Mouse (Mus musculus) erythroid progenitor cell, adult 5-6 weeks (primary cell): ENCODE measurements around the gene Xpo4. TPM values are rescaled to one million over a fixed set of nuclear protein-coding genes. Genes with fewer than 3 reads are reported as not detected.

ENCODE experiments used
- ATAC-seq: replicated peaks from 2 replicates; pipeline ENCODE4 v1.8.0; 2016; ENCODE audit warnings: moderate number of reproducible peaks, mild to moderate bottlenecking, moderate TSS enrichment, inconsistent platforms; ENCODE audit not compliant: poor library complexity, low FRiP score, severe bottlenecking
- total RNA-seq, 2 experiments: library from RNA; stranded (forward) in 1 of 2; stranded (reverse) in 1 of 2; fragments of 150-400 nt in 1 of 2; fragments of 186-747, 209-891 nt in 1 of 2; gene quantifications; 2 replicates each; pipeline versions ENCODE4 v1.2.3 to v1.2.4; 2015 to 2017; ENCODE audit warnings: low replicate concordance in 2 of 2

Xpo4 gene
- total RNA-seq, 2 experiments from 2014 or later, result 20.5 to 39.3 TPM

DNA sequence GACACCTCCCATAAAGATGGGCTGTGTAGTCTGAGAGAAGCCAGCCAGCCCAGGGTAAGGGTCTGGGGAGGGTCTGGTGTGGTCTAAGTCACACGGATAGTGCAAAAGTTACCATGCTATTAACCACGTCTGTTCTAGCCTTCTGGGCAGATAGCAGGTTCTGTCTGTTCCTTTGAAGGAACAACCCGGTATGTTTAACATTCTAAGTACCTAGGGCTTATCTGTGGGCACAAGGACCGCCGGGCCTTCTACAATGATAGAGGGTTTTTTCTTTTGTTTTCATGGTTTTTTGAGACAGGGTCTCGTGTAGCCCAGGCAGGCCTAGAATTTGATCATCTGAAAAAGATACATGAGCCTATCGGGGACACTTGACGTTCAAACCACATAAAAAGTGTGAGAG is 119.1 kb downstream of the Xpo4 start:
- no peak for ATAC-seq

DNA sequence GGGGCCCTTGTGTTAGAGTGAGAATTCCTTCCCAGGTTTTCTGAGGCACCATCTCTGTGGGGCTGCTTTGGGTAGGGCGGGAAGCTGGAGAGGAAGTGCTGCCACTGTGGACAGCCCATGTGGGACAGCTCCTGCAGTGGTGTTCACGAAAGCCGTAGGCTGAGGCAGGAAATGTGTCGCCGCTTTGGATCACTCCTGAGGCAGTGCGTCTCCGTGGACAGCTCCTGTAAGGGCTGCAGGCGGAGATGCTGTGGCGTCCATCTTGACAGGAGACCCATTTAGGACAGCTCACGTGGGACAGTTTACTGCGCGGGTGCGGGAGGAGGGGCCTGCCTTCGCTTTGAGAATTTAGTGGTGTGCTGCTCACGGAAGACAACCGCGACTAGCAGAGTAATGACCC is 119.7 kb downstream of the Xpo4 start:
- ATAC-seq, result no peak

DNA sequence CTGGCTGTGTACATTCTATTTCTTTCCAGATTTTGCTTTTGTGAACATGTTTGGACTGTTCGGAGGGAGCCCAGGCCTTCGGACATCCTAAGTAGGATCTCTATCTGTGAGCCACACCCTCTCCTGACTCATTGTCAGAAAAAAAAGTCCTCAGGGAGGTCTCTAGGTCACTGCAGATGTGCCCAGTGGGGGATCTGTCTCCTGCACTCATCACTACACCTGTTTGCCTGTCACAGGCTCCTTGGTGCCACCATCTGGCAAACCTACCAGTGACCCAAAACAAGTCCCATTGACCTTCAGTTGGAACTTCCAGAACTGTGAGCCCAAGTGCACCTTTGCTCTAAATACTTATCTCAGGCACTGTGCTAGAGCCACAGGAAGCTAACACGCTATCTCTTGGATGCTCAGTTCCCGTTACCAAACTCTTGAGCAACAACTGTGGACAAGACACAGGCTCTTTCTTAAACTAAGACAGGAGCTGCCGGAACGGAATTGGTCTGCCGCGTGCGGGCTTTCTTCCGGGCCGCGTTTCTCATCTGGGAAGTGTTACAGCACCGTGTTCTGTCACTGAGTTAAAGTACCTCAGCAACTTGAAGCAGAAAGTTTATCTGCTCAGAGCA is 121.7 kb downstream of the Xpo4 start:
- no peak for ATAC-seq

DNA sequence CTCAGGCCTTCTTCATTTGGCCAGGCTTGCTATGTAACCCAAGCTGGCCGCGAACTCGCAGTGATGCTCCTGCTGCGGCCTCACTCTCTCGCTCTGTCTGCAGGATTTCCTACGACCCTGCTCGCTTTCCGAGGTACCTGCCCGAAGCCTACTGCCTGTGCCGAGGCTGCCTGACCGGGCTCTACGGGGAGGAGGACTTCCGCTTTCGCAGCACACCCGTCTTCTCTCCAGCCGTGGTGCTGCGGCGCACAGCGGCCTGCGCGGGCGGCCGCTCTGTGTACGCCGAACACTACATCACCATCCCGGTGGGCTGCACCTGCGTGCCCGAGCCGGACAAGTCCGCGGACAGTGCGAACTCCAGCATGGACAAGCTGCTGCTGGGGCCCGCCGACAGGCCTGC is 123.0 kb downstream of the Xpo4 start:
- no peak for ATAC-seq

DNA sequence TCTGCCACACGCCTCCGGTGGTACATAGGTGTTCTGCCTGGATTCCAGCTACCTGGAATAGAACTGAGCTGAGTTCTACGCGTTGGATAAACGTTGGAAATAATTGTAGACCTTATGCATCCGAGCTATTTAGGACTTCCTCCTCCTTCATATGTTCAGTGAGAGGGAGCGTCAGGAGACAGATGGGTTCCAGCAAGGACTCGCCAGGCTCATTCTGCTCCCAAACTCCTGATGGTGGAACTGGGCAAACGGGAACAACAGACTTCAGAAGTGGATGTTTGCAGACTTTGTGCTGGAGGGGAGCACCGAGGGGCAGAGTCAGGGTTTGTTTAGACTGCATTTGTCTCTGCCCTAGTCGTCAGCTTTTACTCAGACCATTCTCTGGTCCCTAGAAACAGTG is 124.5 kb downstream of the Xpo4 start:
- ATAC-seq, result no peak

DNA sequence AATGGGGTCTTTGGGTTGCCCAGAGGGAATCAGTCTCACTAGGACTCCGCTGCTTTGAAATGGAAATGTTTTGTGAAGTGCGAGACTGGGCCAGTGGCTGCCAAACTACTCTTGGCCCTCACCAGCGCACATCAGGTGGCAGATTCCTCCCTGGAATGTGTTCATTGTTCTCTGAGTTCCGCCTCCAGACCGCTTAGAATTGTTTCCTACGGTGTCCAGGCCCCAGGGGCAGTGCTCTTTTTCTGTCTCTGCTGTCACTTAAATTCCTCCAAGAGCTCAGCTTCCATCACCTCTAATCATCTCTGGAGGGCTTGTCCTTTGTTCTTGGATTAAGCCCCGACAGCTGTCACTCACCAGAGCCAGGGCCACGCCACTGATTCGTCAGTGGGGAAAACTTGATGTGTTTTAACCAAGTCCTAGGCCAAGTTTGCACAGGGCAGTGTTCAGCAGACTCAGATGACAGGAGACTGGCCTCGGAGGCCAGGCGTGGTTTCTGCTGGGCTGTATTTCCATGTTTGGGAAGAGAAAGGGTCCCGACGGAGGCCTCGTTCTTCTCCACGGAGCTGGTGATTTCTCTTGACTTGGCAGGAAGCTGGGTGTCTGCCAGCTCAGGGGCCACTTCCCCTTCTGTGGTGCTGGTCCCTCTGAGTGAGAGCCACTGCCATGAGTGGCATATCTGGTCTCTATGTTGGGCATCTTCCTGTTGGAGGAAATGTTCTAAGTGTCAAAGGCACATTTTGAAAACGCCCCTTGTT is 127.8 kb downstream of the Xpo4 start:
- no peak for ATAC-seq

DNA sequence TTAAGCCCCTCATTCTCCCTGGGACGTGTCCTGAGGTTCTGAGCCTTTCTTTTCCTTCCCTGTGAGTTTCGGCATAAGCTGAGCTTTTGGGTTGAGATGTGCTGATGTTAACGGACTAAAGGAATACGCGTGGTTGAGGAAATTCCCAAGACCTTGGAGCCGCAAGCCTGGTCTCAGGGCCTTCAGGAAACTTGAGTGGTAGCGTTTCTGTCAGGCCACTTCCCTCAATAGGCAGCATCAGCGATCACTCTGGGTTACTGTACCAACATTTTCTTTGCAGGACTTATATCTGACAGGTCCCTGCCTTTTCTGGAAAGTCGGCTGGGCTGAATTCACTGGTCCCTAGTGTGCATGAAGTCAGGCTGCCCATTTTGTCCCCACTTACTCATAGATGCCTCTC is 128.4 kb downstream of the Xpo4 start:
- ATAC-seq, result no peak

DNA sequence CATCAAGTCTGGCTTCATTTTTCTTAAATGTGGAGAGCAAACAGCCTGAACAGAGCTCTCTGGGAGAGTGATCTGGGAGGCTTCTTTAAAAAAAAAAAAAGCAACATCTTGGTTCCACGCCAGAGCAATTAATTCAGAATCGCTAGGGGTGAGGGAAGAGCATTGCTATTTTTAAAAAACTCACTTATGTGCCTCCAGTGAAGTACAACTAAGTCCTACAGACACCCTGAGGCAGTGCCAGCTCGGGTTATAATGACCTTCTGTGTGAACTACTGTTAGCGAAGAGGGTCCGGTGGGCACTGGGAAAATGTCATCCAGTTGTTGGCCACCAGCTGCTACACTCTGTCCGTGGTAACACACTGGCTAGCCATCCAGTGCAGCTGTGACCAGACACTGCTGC is 129.6 kb downstream of the Xpo4 start:
- ATAC-seq, result no peak

DNA sequence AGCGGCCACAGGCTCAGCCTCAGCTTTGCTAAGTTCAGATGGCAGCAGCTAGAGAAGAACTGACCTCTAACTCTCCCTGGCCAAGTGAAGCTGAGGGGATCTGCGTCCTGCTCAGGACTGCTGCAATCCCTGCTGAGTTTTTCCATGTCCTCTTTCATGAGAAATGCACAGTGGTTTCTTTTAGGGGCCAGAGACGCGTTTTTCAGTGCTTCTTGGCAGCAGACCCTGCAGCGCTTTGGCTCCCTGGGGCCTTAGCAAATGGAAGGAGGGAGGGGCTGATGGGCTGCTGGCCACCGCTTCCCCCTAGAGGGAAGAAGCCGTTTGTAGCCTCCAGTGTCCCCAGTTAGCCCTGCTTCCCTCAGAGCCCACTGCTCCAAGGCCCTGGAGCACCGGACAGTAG is 130.3 kb downstream of the Xpo4 start:
- ATAC-seq, result no peak

DNA sequence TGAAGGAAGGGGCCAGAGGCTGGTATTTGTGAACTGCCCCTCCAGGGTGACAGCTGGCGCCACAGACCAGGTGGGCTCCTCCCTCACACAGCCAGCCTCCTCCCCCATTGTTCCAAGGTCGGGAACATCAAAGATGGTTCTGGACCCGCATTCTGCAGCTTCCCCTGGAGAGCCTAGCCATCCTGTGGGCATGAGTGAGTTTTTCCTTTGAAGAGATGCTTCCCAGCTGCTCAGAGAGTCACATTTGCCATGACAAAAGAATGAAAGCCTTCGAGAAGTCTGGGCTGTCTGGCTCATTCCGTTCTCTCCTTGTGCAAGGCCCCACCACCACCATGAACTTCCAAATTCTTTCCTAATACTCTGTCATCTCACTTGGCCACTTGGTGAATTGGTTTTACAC is 130.9 kb downstream of the Xpo4 start:
- ATAC-seq, result no peak

DNA sequence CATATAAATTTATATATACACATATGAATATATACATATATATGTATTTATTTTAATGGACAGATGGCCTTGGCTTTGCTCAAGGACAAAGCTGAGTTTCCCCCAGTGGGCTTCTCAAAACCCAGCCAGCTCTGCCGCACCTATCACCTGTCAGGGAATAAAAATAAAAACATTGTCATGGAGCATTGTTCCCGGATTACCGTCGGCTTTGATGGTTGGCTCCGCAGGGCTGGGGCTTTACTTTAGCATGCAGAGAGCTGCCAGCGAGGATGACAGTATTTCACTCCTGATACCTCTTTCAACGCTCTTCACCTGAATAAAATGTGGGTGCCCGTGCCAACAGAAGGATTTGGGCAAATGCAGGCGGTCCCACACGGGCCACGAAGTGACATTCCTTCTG is 131.4 kb downstream of the Xpo4 start:
- ATAC-seq, result no peak

DNA sequence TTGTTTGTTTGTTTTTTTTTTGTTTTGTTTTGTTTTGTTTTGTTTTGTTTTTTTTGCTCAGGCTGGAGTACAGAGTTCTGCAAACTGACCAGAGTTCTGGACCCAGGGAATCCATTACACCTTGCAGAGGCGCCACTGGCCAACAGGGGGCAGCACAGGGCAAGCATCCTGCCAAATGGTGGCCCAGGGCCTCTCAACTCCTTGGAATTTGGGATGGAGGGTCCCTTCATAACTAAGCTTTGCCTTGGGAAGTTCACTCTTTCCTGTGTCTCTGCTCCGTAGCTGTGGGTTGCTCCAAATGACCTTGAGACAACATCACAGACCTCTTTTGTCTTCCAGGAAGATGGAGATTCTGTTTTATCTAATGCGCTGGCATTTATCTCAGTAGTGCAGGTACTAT is 132.0 kb downstream of the Xpo4 start:
- ATAC-seq, result no peak

DNA sequence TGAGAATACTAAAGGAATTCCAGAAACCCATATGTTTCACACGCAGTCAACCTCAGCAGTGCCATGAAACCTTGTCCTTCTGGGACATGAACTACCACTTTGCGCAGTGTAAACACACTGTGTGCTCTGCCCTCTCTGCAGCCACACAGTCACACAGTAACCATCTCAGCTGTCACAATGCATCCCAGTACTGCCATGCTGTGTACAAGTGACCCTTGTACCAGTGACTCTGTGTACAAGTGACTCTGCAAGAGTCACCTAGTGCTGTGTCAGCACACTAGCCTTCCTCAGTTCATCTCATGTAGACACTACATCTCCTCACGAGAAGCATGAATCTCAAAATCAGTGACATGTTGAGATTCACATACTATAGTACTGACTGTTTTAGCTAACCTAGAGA is 132.7 kb downstream of the Xpo4 start:
- no peak for ATAC-seq

DNA sequence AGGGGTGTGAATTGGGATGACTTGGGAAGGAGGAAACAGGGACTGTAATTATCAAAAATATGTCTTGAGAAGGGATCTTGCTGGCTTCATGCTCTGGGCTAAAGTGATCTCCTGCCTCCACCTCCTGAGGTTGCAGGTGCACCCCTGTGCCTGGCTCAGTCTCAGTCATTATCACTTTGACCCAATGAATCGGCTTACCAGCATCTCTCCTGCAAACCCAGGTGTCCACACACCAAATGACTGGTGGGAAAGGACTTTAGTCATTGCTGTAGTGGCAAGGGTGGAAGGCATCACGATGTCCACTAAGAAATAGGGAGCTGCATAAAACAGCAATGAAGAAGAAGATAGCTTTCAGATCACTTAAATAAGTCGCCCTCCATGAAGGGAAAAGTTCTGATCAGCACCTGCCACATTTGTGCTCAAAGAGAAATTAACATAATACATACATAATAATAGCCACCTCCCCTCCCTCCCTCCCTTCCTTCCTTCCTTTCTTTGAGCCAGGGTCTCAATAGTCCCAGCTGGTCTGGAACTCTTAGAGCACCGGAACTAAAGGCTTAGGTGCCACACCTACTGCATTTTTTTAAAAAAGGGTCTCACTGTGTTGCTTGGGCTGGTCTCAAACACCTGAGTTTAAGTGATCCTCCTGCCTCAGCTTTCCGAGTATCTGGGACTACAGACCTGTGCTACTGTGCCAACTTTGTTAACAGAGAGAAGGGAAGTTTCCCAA is 135.3 kb downstream of the Xpo4 start:
- ATAC-seq, result no peak

DNA sequence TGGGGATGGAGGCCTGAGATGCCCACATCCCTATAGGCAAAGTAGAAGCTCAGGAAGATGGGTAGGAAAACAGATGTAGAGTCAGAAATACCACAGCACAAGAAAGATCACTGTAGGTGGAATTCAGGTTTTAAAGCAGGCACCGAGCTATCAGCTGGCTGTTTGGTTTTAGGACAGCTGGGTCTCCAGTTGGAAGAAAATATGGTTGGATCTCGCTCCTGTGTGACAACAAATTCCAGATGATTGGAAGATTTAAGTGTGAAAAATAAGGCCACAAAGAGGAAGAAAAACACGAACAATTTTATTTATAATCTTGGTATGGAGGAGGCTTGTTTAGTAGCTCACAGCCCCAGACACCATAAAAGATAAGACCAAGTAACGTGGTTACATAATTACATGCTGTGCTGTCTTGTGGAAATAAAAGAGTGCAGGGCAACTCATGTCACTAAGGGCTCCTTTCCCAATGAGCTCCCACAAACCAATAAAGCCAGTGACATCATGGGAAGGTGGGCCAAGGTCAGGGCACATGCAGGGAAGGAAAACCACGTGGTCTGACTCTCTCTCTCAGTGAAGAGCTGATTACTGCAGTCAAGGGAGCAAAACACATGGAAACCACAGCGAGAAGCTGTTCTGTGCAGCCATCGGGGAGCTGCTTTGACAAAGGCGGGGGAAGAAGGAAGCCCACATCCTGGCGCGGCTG is 136.0 kb downstream of the Xpo4 start:
- ATAC-seq, result no peak

DNA sequence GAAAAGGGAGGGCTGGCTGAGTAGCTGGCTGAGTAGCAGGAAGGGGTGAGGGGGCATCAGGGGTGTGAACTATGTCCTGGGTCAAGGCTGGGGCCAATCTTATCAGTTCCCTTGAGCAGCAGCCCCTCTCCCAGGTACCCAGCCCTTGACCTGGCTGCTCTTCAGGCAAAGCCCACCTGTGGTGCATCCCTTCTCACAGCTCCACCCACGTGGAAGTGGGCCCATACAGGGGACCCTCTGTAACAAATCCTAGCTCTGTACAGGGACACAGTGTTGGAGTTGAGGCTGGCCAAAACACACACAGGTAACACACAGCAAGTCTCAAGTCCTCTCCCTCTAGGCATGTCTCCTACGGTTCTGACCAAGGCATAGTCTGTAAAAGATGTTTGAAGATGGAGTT is 137.6 kb downstream of the Xpo4 start:
- ATAC-seq, result no peak

Other genes with a start within 250 kb of the Xpo4 start
- gene Ift88, start 241.4 kb downstream of the Xpo4 start, total RNA-seq (2015; ENCODE audit: low replicate concordance), result not detected in 2 replicates
- 0.64 TPM in 1 of 2 replicates, not detected in the other for gene Ift88, start 241.4 kb downstream of the Xpo4 start, total RNA-seq (2017; ENCODE audit: low replicate concordance)
- not detected in 2 replicates for gene Il17d, start 140.7 kb downstream of the Xpo4 start, total RNA-seq (2015; ENCODE audit: low replicate concordance)
- gene Il17d, start 140.7 kb downstream of the Xpo4 start, total RNA-seq (2017; ENCODE audit: low replicate concordance), result not detected in 2 replicates
- 7.9 and 10.9 TPM in 2 replicates for gene Eef1akmt1, start 93.8 kb downstream of the Xpo4 start, total RNA-seq (2015; ENCODE audit: low replicate concordance)
- not detected in 2 replicates for gene Eef1akmt1, start 93.8 kb downstream of the Xpo4 start, total RNA-seq (2017; ENCODE audit: low replicate concordance)
- gene Gm49361, start 80.7 kb upstream of the Xpo4 start, total RNA-seq (2015; ENCODE audit: low replicate concordance), result not detected in 2 replicates
- not detected in 2 replicates for gene Gm49361, start 80.7 kb upstream of the Xpo4 start, total RNA-seq (2017; ENCODE audit: low replicate concordance)
- gene Lats2, start 93.0 kb upstream of the Xpo4 start, total RNA-seq (2015; ENCODE audit: low replicate concordance), result 24.9 and 33.5 TPM in 2 replicates
- gene Lats2, start 93.0 kb upstream of the Xpo4 start, total RNA-seq (2017; ENCODE audit: low replicate concordance), result 38.4 and 38.9 TPM in 2 replicates
- 133 and 176 TPM in 2 replicates for gene Sap18, start 132.8 kb upstream of the Xpo4 start, total RNA-seq (2015; ENCODE audit: low replicate concordance)
- 10.0 and 12.1 TPM in 2 replicates for gene Sap18, start 132.8 kb upstream of the Xpo4 start, total RNA-seq (2017; ENCODE audit: low replicate concordance)
- 41.4 and 45.3 TPM in 2 replicates for gene Ska3, start 160.8 kb upstream of the Xpo4 start, total RNA-seq (2015; ENCODE audit: low replicate concordance)
- 88.2 and 89.0 TPM in 2 replicates for gene Ska3, start 160.8 kb upstream of the Xpo4 start, total RNA-seq (2017; ENCODE audit: low replicate concordance)
- gene Mrpl57, start 160.8 kb upstream of the Xpo4 start, total RNA-seq (2015; ENCODE audit: low replicate concordance), result 35.7 and 70.0 TPM in 2 replicates
- 7.9 and 67.3 TPM in 2 replicates for gene Mrpl57, start 160.8 kb upstream of the Xpo4 start, total RNA-seq (2017; ENCODE audit: low replicate concordance)
- gene Zdhhc20, start 224.8 kb upstream of the Xpo4 start, total RNA-seq (2015; ENCODE audit: low replicate concordance), result 8.0 and 33.5 TPM in 2 replicates
- gene Zdhhc20, start 224.8 kb upstream of the Xpo4 start, total RNA-seq (2017; ENCODE audit: low replicate concordance), result 6.8 and 16.9 TPM in 2 replicates